Mouse (Mus musculus) layer of hippocampus, postnatal 14 days (tissue): ENCODE data around the gene Lamp1. TPM values are rescaled to one million over a fixed set of nuclear protein-coding genes. Genes with fewer than 3 reads are reported as not detected.

Experiments used
- DNase-seq, 2 experiments: peaks; one replicate each; pipeline ENCODE4 v3.0.0; 2021 to 2022; ENCODE audit warnings: low spot score in 2 of 2, mixed read lengths in 1 of 2
- total RNA-seq, 2 experiments: library from RNA; stranded (reverse); gene quantifications; 2 replicates each; pipeline ENCODE4 v1.2.3; 2021

Gene Lamp1
- total RNA-seq, 2 experiments from 2014 or later, result 318 to 321 TPM

DNA sequence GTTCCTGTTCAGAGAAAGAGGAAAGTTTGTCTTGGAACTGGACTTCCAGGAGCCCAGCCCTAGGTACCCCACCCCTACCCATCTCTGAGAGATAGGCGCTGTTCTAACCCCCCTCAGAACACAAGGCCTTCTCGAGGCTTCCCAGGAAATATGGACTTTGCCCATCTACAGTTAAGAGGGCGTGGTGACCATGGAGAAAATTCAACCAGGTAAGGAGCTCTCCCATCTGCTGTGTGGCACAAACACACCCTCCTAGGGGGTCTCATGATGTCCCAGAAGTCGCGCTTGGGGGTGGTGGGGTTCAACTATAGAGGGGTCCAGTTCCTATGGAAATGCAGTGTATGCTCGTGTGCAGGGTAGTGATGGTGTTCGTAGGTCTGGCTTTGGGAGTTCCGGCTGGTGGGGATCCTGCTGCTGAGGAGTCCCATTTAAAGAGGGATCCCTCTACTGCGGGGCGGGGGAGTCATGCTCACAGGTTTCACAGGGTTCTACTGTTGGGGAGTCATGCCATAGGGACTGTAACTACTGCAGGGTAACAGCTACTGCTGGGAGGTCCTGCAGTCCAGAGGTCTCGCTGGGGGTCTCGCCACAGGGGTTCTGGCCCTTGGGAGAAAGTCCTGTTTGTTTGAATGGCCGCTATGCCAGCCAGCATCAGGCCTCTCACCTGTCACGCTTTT, 40.6 kb downstream of the Lamp1 start:
- no peak for DNase-seq

DNA sequence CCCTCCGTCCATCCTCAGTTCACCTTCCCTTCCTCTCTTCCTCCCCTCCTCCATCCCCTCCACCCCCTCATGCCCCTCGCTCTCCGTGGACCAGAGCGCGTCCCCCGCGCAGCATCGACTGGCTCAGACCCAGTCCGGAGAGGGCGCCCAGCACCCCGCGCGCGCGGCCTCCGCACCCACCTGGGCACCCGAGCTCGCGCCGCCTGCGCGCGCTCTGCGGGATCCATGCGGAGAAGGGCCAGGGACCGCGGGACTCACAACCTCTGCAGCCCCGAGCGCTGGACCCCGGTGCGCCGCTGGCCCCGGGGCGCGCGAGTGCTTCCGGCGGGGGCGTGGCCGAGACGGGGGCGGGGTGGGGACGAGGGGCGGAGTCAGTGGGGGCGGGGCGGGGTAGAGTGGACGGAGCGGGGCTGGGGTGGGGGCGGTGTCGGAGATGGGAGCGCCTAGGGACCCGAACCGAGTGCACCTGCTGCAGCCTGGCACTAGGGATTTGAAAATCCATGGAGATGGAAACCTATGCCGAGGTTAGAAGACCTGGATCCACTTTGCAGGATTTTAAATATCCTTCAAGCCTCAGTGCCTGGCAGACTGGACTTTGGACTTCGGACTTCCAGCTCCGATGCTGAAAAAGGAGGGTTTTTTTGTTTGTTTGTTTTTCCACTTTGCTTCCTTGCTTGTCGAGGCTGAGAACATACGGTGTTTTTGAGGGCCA, 41.5 kb downstream of the Lamp1 start, which contains the start of gene Grtp1:
Gene Grtp1, minus strand, starts transcription at position 320 of the 712 bp plus-strand sequence.
- peak in 1 of 2 experiments; percentile 17 for DNase-seq

DNA sequence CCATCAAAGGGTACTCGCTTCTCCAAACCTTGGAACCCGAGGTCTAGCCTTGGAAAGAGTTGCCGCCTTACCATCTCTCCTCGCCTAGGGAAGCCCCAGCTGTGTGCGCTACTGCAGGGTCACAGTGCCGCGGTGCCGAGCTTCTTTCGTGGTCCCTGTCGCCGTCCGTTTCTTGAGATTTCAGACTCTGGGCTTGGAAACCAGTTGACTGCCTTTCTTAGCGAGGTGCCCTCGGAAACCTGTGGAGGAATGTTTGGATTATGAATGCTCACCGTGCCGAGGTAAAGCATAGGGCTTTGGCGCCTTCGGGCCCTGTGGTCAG, 42.0 kb downstream of the Lamp1 start:
- no peak for DNase-seq

DNA sequence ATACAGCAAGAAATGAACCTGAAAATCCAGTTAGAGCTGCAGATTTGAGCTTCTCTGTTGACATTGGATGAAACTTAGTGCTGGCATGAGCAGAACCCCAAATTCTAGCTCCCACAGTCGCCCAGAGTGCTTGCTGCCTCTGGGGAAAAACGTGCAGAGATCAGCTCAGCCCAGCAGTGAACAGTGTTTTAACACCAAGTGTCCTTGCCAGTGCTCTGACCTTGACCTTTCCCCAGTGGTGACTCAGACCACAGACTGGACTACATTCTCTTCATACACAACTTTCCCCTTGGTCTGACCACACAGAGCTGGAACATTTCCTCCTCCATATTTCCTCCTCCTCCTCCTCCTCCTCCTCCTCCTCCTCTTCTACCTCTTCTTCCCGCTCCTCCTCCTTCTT, 43.1 kb downstream of the Lamp1 start:
- DNase-seq, result no peak

DNA sequence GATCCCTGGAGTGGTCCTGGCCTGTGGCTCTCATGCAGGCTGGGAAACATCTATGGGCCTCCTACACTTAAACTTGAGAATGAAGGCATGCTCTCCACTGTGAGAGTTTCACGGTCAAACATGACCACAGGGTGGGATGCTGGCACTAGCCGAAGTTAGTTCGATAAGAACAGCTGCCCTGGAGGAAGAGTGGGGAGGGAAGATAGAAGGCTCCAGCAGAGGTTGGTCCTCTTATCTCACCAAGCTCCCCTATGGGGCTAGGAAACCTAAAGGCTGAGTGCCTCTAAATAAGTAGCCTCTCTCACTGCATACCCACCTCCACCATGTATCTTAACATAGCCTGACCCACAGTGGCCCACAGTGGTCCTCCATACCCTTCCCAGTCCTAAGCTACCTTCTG, 43.8 kb downstream of the Lamp1 start:
- no peak for DNase-seq

DNA sequence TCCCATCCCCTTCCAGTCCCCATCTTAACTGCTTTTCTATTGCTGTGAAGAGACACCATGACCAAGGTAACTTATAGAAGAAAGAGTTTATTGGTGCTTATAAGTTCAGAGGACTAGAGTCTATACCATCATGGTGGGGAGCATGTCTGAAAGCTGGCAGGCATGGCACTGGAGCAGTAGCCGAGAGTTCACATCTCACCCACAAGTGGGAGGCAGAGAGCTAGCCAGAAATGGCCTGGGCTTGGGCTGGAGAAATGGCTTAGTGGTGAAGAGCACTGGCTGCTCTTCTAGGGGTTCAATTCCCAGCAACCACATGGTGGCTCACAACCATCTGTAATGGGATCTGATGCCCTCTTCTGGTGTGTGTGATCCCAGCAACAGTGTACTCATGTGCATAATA, 44.5 kb downstream of the Lamp1 start:
- DNase-seq, result no peak

DNA sequence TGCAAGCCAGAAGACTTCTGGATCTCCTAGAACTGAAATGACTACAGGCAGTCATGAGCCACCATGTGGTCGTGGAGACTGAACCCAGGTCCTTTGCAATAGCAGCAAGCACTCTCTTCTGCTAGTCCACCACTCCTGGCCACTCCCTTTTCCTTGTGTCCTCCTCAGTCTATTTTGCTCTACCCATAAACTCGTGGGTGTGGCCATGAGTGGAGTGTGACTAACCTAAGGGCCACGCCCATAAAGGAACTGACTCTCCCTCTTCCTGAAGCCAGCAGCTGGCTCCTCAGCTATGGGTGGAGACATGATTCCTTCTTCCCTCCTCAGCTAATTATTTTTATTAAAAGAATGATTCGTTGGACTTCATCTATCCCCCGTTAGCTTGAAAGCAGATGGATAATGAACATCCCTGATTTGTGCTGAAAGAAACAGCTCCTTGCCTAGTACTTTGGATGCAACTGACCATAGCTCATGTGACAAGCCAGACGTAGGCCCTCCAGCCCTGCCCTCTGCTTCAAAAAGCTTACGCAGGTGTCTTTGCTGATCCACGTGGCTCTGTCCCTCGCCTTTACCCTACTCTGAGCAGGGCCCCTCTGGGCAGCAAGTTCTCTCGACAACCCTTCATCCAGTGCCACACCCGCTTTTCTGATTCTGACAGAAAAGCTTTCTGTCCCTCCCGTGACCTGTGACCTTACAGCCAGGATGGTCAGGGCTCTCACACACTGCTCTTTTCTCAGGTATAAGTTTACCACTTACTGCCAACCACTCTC, 45.6 kb downstream of the Lamp1 start:
- DNase-seq, result no peak

DNA sequence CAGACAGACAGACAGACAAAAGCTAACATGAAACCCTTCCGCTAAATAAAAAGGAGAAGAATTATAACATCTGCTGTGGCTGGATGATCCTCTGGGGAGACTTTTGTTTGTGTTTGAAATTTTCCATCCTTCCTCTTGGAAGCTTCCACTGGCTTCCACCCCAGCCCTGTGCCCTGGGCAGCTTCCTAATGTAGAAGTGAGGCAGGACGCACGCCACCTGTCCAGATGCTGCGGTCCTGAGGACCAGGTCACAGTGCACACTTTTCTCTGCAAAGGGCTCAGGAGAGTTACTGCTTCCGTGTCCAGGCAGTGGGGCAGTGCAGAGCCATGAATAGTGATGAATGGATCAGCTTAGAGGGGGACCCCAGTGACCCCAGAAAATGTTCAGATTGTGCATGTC, 46.4 kb downstream of the Lamp1 start:
- no peak for DNase-seq

DNA sequence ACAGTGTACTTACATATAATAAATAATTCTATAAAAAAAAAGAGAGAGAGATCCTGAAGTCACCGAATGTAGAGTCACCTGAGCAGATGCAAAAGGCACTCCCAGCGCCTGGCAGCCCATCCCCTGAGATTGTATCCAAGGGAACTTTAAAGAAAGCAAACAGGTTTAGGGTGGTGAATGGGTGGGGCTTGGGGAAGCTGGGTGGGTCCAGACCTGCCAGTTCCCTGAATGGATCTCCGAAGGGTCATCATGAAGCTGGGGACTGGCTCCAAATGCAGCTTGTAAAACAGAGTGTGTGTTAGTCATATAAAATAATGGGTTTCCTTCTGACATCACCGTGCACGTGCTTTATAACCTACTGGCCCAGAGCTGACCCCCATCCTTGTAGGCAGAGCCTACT, 47.3 kb downstream of the Lamp1 start:
- no peak for DNase-seq

DNA sequence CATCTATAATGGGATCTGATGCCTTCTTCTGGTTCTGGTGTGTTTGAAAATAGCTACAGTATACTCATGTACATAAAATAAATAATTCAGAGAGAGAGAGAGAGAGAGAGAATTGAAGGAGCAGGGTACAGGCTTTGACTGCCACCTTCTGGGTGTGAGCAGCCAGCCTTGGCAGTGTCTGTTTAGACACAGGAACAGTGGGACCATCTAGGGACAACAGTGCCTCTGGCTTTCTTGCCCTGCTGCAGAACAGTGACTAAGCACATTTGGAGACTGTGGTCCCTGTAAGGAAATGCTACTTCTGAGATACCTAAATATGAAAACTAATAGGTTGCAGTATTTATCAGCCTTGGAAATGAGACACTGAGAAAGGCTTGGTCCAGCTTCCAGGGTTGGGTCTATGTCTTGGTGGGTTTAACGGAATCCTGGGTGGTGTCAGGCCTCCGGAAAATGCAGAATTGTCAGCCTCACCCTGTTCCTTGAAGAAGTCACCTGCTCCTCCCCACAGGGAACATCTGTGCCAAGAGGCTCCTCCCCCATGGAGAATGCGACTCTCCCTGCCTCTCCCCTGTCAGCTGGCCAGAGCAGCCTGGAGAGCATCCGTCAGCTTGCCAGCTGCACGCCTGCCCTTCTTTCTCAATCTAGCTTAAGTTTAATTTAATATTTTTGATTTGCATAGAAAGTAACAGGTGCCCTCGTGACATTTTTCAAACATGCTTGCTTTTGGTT, 49.8 kb downstream of the Lamp1 start:
- DNase-seq, result no peak

DNA sequence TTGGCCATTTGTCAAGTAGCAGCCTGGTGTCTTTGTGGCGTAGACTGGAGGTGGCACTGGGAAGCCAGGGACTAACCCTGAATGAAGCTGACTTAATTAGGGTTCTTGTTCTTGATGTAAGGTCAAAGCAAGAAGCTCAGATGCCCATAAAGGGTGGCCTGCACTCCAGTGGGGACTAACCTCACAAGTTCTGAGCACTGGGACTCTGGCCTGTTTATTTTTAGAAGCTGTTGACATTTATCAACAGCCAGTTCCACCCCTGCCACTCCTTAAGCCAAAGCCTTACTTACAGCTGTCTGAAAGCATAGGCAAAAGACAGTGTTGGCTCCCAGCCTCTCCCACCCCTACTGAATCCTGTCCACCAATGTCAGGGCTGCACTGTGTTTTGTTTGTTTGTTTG, 50.8 kb downstream of the Lamp1 start:
- no peak for DNase-seq

DNA sequence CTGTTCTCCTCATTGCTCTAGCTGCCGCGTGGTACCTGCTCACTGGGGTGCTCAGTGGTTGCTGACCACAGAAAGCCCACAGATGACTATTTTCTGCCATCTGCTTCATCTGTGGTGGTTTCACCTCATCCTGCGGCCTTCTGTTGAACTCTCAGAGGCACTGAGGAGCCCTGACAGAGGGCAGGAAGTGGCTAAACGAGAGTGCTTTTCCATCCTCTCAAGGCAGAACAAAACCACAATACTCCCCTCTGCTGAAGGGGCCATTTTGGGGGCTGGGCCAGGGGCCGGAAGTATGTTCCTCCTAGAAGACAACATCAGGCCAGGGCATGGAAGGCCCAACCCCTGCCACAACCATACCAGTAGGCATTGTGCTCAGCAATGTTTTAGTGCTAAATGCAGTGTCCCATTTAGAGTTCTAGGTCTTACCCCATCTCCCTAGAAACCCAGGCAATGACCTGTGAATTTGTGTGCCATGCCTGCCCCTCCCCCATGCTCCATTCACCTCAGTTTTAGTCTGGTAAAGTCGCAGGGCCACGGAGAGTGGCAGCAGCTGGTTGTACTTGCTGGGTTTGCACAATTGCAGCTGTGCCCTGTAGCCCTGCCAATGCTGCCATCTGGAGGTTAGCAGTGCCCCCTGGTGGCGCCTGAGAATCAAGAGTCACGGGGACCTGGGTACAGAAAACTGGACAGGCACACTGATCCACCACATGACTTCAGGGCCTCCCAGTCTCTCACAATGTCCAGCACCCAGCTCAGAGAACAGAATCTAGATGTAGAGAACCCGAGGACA, 54.7 kb downstream of the Lamp1 start:
- DNase-seq, result peak; percentile 87 to 91

DNA sequence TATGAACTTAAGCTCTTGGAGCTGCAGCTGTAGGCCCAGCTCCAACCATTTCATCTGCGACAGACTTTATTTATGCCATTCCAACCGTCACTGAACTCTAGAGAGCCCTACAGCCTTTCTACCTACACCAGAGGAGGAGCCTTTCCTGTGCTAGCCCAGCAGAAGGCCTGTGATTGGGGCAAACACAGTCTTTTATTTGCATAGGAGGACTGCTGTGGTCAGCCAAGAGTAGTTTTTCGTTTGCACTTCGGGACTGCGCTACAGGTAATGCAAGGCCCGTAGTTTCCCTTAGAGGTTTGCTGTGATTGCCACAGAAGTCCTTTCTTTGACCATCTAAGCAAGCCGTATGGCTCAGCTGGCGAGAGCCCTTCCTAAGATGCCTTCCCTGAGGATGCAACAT, 57.4 kb downstream of the Lamp1 start:
- DNase-seq, result no peak

DNA sequence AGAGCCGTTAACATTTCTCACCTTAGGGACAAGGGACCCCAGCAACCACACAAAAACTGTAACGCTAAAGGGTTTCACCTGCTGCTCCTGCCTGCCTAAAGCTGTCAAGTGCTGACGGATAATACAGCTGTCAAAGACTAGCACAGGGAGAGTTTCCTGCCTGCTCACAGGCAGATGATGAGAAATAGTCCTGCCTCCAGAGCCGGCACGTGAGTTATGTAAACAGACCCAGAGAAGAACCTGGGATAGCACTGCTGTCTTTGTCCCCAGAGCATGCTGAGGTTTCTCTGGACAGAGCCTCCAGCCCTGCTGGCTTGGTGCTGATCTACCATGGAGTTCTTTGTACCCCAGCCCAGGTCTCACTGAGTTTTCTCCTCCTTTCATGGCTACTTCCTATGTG, 58.1 kb downstream of the Lamp1 start:
- DNase-seq, result no peak

DNA sequence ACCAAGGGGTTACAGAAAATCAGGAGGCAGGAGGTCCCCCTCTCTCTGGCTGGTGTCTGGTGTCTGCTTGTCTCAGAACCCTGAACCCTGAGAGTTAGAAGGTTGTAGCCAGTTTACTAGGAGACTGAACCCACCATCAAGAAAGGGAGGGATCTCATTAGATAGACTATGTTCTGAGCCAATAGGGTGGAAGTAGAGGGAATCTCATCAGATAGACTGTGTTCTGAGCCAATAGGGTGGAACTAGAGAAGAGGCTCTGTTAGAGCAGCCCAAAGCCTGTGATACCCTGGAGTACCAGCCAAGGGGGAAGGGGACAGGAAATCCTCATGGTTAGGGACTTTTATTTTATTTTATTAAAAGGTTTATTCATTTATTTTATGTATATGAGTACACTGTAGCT, 59.0 kb downstream of the Lamp1 start:
- no peak for DNase-seq

DNA sequence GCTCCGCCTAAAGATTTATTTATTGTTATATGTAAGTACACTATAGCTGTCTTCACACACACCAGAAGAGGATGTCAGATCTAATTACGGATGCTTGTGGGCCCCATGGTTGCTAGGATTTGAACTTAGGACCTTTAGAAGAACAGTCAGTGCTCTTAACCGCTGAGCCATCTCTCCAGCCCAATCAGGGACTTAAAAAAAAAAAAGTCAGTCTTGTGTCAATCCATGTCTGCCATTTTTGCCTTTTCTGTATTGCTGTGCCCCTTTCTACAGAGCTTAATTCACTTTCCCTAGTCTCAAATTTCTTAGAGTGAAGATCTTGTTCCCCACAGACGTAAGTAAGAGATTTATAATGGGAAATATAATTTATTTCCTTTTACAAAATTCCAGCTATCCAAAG, 59.5 kb downstream of the Lamp1 start:
- no peak for DNase-seq

DNA sequence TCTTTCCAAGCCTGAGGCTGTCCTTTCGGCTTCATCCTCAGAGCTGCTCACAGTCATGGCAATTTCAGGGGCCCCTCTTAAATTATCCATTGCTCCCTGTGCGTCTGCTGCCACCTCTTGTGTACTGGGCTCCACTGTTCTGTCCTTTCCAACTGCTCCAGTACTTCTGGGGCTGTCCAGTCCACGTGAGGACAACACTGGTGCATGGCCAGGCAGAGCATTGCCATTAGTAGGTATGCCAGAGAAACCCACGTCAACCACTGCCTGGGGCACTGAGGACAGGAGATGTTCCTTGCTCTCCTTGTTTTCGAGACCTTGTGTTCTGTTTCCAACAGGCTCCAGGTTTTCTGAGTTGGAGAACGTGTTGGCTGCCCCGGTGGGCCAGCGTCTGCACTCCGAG, 65.5 kb downstream of the Lamp1 start:
- no peak for DNase-seq
